Mouse (Mus musculus): ENCODE results near the gene Usp51. TPM values are rescaled to one million over a fixed set of nuclear protein-coding genes. Genes with fewer than 3 reads are reported as not detected.
"Not testable (repeated sequence)": the region's sequence is repeated elsewhere in the genome, so short reads cannot be mapped to it uniquely, and the experiment has no call there.

The Usp51 gene
- polyA plus RNA-seq, 1 experiment from 2014 or later = 2.0 TPM

DNA sequence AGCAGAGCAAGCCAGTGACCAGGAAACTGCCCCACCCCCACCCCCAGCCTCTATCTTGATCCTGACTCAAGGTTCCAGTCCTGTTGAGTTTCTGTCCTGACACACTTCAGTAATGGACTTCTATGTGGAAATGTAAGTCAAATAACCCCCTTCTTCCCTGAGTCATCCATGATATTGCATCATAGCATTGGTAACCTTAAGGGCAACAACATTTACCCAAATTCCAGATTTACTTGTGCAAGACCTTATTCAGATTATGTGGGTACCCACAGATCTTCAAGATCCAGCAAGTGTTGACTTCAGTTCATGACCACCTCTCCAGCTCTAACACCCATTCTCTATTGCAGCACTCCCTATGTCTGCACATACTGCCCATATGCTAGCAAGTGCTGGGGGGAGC is 25.3 kb downstream of the Usp51 start:
- not testable (repeated sequence) for H3K4me3 ChIP-seq; H3K9me3 ChIP-seq (replicated peaks); H3K27ac ChIP-seq; H3K36me3 ChIP-seq; H3K27me3 ChIP-seq; H3K4me2 ChIP-seq (replicated peaks); ATAC-seq (ENCODE audit: low FRiP score); H3K4me1 ChIP-seq; H3K9ac ChIP-seq

DNA sequence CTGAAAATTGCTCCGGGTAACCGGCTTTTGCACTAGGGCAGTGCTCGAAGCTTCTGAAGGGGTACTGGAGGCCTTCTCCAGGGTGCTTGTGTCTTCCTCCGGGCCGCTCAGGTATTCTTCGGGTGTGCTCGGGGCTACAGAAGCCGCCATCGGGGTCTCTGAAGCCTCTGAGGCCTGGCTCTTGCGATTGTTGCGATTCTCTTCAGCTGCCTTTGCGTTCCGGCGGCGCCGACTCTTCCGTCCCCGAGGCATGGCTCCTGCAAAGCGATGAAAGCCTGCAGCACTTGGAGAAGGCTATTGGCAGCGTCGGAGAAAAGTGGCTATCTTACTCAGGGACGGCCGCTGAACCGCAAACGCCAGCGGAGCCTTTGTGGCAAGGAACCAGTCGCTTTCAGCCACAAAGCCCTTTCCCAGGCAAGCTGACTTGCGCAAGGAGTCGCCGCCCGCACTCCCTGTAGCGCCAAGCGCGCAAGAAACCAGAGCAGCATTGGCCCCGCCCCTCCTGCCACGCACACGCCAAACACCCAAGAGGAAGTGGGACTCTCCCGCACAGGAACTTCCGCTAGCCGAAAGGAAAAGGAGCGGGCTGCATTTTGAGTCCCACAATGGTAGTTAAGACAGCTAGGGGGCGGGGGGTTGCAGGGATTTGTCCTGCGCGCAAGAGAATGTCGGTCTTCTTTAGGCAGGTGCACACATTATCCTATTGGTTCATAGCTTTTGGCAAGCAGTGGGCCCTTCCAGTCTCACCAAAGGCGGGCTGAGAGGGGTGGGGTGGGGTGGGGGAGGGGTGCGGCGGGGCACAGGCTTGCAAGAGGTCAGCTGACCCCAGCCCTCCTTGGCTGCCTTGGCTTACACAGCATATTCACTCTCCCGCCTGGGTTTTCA is 31.1 kb downstream of the Usp51 start, which contains the start of gene Mageh1:
Gene Mageh1, minus strand, starts transcription at position 489 of the 885 bp plus-strand sequence.
- peaks cover 5% of the 10 kb centered on the region for H3K27me3 ChIP-seq
- H3K27ac ChIP-seq = peak within 1 kb of the TSS; percentile 95
- peak within 1 kb of the TSS; percentile 50 for H3K4me3 ChIP-seq
- H3K36me3 ChIP-seq = no peaks in the 10 kb centered on the region
- H3K9ac ChIP-seq = peak within 1 kb of the TSS; percentile 72
- H3K9me3 ChIP-seq (replicated peaks) = no peaks in the 10 kb centered on the region
- 0 out of 2 replicates have a peak, but pooled peaks cover 5% of the 10 kb centered on the region for H3K4me1 ChIP-seq
- WGBS = 16% methylated on average over 48 of the region's 49 CpGs
- peak within 1 kb of the TSS; percentile 54 for H3K4me2 ChIP-seq (replicated peaks)
- ATAC-seq (ENCODE audit: low FRiP score) = peak; percentile 93

DNA sequence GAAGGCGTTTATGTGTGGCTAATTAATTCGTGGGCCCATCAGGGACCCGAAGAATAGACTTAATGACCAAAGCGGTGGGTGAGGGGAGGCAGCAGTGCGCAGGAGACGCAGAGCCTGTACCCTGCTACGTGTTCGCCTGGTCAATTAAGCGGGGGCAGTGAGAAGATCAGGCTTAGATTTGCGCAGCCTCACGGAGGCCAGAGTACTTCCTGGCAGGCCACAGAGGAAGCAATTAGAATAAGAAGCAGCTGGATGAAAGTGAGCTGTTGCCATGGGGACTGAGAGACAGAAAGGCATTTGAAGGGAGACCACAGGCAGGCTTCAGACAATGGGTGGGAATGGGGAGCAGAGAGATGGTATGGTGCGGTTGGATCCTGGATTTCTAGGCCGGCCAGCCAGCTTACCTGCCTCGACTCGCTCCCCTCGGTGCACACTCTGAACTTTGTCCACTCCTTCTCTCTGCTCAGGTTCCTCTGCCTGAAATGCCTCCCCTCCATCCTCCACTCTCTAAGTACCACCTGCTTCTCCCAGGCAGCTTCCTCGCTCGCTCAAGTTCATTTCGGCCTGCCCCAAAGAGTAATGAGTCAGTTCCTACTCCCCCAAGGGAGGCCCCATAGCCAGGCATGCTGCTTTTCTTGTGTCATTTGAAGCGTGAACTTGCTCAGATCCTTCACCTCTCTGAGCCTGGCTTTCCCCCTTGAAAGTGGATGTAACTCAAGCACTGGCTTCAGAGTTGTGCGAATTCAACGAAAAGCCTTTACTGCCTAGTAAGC is 31.9 kb downstream of the Usp51 start:
- Histone ChIP-seq H3K27ac (peak overlapping the region; percentile 95), H3K4me3 (peak overlapping the region; percentile 50), H3K9ac (0 out of 2 replicates have a peak overlapping the region, but pooled peaks have one; percentile 32), H3K4me2 (replicated peaks) (peak overlapping the region; percentile 54)
- not testable (repeated sequence) for H3K4me1 ChIP-seq; H3K36me3 ChIP-seq; H3K27me3 ChIP-seq; H3K9me3 ChIP-seq (replicated peaks)
- ATAC-seq (ENCODE audit: low FRiP score) = peak; percentile 95
- 35% methylated on average over 8 of the region's 22 CpGs for WGBS

Other genes starting within 250 kb of the Usp51 start
- 25.5 and 28.6 TPM in 2 replicates for gene Shroom2, start 237.0 kb upstream of the Usp51 start, polyA plus RNA-seq (2016; fragmentation: Nextera tagmentation; extraction: Ambion mirVana)
- gene Gpr143, start 224.5 kb upstream of the Usp51 start, polyA plus RNA-seq (2016; fragmentation: Nextera tagmentation; extraction: Ambion mirVana) = 0.48 TPM in 2 replicates
- gene Mageh1, start 31.1 kb downstream of the Usp51 start, polyA plus RNA-seq (2016; fragmentation: Nextera tagmentation; extraction: Ambion mirVana) = 79.8 and 88.6 TPM in 2 replicates
- 0.12 TPM in 1 of 2 replicates, not detected in the other for gene Foxr2, start 112.3 kb downstream of the Usp51 start, polyA plus RNA-seq (2016; fragmentation: Nextera tagmentation; extraction: Ambion mirVana)
- 3.6 and 3.8 TPM in 2 replicates for gene Rragb, start 133.5 kb downstream of the Usp51 start, polyA plus RNA-seq (2016; fragmentation: Nextera tagmentation; extraction: Ambion mirVana)
- gene Klf8, start 231.0 kb downstream of the Usp51 start, polyA plus RNA-seq (2016; fragmentation: Nextera tagmentation; extraction: Ambion mirVana) = 4.5 and 5.3 TPM in 2 replicates